Mouse (Mus musculus): ENCODE data around the gene Foxc1.

DNA sequence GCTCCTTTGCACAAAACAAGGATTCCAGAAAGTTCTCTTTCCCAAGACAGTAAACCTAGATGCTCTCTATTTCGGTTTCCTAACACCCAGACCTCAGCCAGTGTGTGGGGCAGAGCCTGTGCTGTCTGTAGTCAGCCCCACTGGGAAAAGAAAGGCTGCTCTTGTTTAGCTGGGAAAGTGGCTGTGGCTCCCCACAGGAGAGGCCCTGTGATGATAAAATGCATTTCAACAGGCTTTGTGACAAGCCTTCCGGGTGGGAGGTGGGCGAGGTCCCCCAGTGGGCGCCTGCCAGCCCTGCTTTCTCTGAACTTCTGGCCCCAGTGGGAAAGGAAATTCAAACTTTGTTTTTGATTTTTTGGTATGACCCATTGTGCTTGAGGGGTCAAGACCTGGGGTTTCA, 45.4 kb upstream of the Foxc1 start:
- TF ChIP-seq CTCF (IDR thresholded peaks at IDR 0.05; ENCODE audit: low read depth) (no peak), EP300 (IDR thresholded peaks at IDR 0.05; ENCODE audit: low read depth) (no peak)
